Mouse (Mus musculus) embryonic fibroblast, embryonic 13.5 days (primary cell): ENCODE measurements at regions not wholly inside any gene's neighbourhood (a gene's known extent, or its start where the extent isn't known, plus 50 kb on each side); places are given as distances from the start of the nearest gene placed in this dataset.

Experiments used
- CTCF ChIP-seq: IDR thresholded peaks from 2 replicates; pipeline ENCODE4 v1.5.1; 2011; ENCODE audit warnings: mild to moderate bottlenecking, control low read depth, low read length, moderate library complexity, borderline replicate concordance; ENCODE audit not compliant: insufficient read depth
- POLR2A ChIP-seq: IDR thresholded peaks from 2 replicates; pipeline ENCODE4 v1.6.1; 2011; ENCODE audit warnings: low read depth, mild to moderate bottlenecking, control low read depth, low read length, moderate library complexity

DNA sequence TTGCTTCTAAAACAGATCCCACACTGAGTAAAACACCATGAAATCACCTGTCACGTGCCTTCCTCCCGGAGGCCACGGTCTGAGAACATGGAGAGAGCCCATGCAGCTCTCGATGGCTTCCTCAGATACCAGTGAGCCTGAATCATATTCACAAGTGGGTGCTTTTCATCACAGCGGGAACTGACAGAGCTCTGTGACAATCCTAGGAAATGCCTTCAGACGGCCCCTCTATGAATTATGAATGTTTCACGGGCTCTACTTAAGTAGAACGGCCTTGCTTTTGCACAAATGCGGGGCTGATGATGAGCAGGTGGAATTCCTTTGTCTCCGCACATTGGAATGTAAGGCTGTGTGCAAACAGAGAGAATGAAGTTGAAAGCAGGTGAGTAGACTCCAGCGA is 383.1 kb downstream of the Lrig3 start:
- TF ChIP-seq POLR2A (no peak), CTCF (no peak)
